Mouse (Mus musculus): ENCODE results near the gene Ap1ar.

- TF ChIP-seq CTCF (IDR thresholded peaks at IDR 0.05; ENCODE audit: extremely low read depth, insufficient read depth, insufficient read length, insufficient replicate concordance), result no peak
- TF ChIP-seq POLR2A (IDR thresholded peaks at IDR 0.05; ENCODE audit: low read depth, low read length), result no peak
Observed at GRCm38 (mm10) chr3:127795762-127796161, 41.6 kb downstream of the Ap1ar start.

All from spleen, adult 2 months (tissue).